Mouse (Mus musculus) limb, embryonic 15.5 days (tissue): Measurements from ENCODE around the gene Arhgap24. TPM values are rescaled to one million over a fixed set of nuclear protein-coding genes. Genes with fewer than 3 reads are reported as not detected.
A peak's percentile ranks its signal among the peaks of the same experiment; 100 is the strongest.

Experiments
- ATAC-seq: fragments of 200-750 bp; cut with Nextera tagmentation; 2 replicates; pipeline ENCODE4 v1.8.0; 2017; ENCODE audit warnings: low read depth, moderate TSS enrichment; ENCODE audit not compliant: insufficient number of reproducible peaks, low FRiP score, low TSS enrichment
- H3K27ac ChIP-seq: fragments of 300-500 bp; sonication (generic); 2 replicates; pipeline ENCODE4 v1.5.1; 2015; ENCODE audit warnings: moderate library complexity, mild to moderate bottlenecking, inconsistent platforms
- H3K27me3 ChIP-seq: fragments of 300-500 bp; sonication (generic); 2 replicates; pipeline ENCODE4 v1.6.1; 2015; ENCODE audit warnings: inconsistent platforms
- H3K36me3 ChIP-seq: fragments of 300-500 bp; sonication (generic); 2 replicates; pipeline ENCODE4 v1.6.1; 2015; ENCODE audit warnings: inconsistent platforms
- H3K4me1 ChIP-seq: fragments of 300-500 bp; sonication (generic); 2 replicates; pipeline ENCODE4 v1.6.1; 2015; ENCODE audit warnings: inconsistent platforms
- H3K4me2 ChIP-seq: fragments of 300-500 bp; sonication (generic); 2 replicates; pipeline ENCODE4 v1.6.1; 2015; ENCODE audit warnings: mild to moderate bottlenecking, inconsistent platforms
- H3K4me3 ChIP-seq: fragments of 300-500 bp; sonication (generic); 2 replicates; pipeline ENCODE4 v1.5.1; 2015; ENCODE audit warnings: mild to moderate bottlenecking, inconsistent platforms
- H3K9ac ChIP-seq: fragments of 300-500 bp; sonication (generic); 2 replicates; pipeline ENCODE4 v1.6.1; 2015; ENCODE audit warnings: inconsistent platforms
- H3K9me3 ChIP-seq: fragments of 300-500 bp; sonication (generic); 2 replicates; pipeline ENCODE4 v1.6.1; 2016; ENCODE audit warnings: inconsistent platforms
- WGBS: fragments of 180-500 bp; shearing (Covaris S2); methylation state at CpG from one replicate; pipeline ENCODE4 v1.1.7; 2015; 5-methylcytosine and 5-hydroxymethylcytosine counted together
- polyA plus RNA-seq: library from polyadenylated mRNA; unstranded; fragments of >200 nt; fragmentation: Nextera tagmentation; extraction: Ambion mirVana; gene quantifications from 2 replicates; pipeline ENCODE4 v1.2.1, GENCODE M21; 2015

Arhgap24 gene
- polyA plus RNA-seq, 1 experiment from 2014 or later: 34.0 TPM

- WGBS: 70% methylated on average over 6 of the region's 6 CpGs
- Histone ChIP-seq H3K9me3 (no peaks in the 10 kb centered on the region), H3K27ac (no peak overlapping the region), H3K4me1 (no peaks in the 10 kb centered on the region), H3K27me3 (no peaks in the 10 kb centered on the region), H3K9ac (no peak overlapping the region), H3K4me2 (no peak overlapping the region), H3K36me3 (no peaks in the 10 kb centered on the region), H3K4me3 (no peak overlapping the region)
- no peak for ATAC-seq
These were observed 275.8 kb downstream of the Arhgap24 start for GRCm38 (mm10) chr5:102757040-102757439.

GRCm38 (mm10) chr5:102765694-102766093 is 284.5 kb downstream of the Arhgap24 start:
- Histone ChIP-seq H3K4me2 (no peak overlapping the region), H3K4me1 (peaks cover 18% of the 10 kb centered on the region), H3K4me3 (no peak overlapping the region), H3K36me3 (no peaks in the 10 kb centered on the region), H3K27me3 (no peaks in the 10 kb centered on the region), H3K27ac (no peak overlapping the region), H3K9me3 (no peaks in the 10 kb centered on the region), H3K9ac (no peak overlapping the region)
- no peak for ATAC-seq
- WGBS: 64% methylated on average over 10 of the region's 10 CpGs

- Histone ChIP-seq H3K27me3 (no peaks in the 10 kb centered on the region), H3K4me2 (no peak overlapping the region), H3K4me3 (no peak overlapping the region), H3K9ac (no peak overlapping the region), H3K9me3 (no peaks in the 10 kb centered on the region), H3K27ac (no peak overlapping the region), H3K36me3 (no peaks in the 10 kb centered on the region), H3K4me1 (peaks cover 18% of the 10 kb centered on the region)
- no peak for ATAC-seq
- WGBS: 42% methylated on average over 6 of the region's 6 CpGs
These were observed 285.3 kb downstream of the Arhgap24 start for GRCm38 (mm10) chr5:102766311-102767057.

- Histone ChIP-seq H3K4me2 (no peak overlapping the region), H3K27ac (0 out of 2 replicates have a peak overlapping the region, but pooled peaks have one; percentile 19), H3K9me3 (no peaks in the 10 kb centered on the region), H3K9ac (no peak overlapping the region), H3K4me3 (no peak overlapping the region), H3K36me3 (no peaks in the 10 kb centered on the region), H3K4me1 (peaks cover 18% of the 10 kb centered on the region), H3K27me3 (no peaks in the 10 kb centered on the region)
- WGBS: 59% methylated on average over 4 of the region's 4 CpGs
- ATAC-seq: no peak
These were observed 285.9 kb downstream of the Arhgap24 start for GRCm38 (mm10) chr5:102767058-102767444.

- Histone ChIP-seq H3K9ac (no peak overlapping the region), H3K4me2 (no peak overlapping the region), H3K27ac (peak overlapping the region; percentile 19; the same call in 1 of the 2 replicates), H3K36me3 (no peaks in the 10 kb centered on the region), H3K27me3 (no peaks in the 10 kb centered on the region), H3K9me3 (no peaks in the 10 kb centered on the region), H3K4me1 (peaks cover 18% of the 10 kb centered on the region), H3K4me3 (no peak overlapping the region)
- WGBS: 26% methylated on average over 7 of the region's 7 CpGs
- ATAC-seq: no peak
These were observed 286.6 kb downstream of the Arhgap24 start for GRCm38 (mm10) chr5:102767822-102768221.

GRCm38 (mm10) chr5:102768385-102769080 is 287.3 kb downstream of the Arhgap24 start:
- Histone ChIP-seq H3K4me1 (peaks cover 18% of the 10 kb centered on the region), H3K27ac (peak overlapping the region; percentile 59), H3K9me3 (no peaks in the 10 kb centered on the region), H3K9ac (no peak overlapping the region), H3K4me2 (peak overlapping the region; percentile 29), H3K4me3 (no peak overlapping the region), H3K27me3 (no peaks in the 10 kb centered on the region), H3K36me3 (no peaks in the 10 kb centered on the region)
- WGBS: 29% methylated on average over 12 of the region's 12 CpGs
- 0 out of 2 replicates have a peak, but pooled peaks have one; percentile 24 for ATAC-seq

GRCm38 (mm10) chr5:102770611-102771010 is 289.4 kb downstream of the Arhgap24 start:
- Histone ChIP-seq H3K9ac (no peak overlapping the region), H3K27me3 (no peaks in the 10 kb centered on the region), H3K36me3 (no peaks in the 10 kb centered on the region), H3K4me2 (no peak overlapping the region), H3K4me3 (no peak overlapping the region), H3K9me3 (no peaks in the 10 kb centered on the region), H3K4me1 (peaks cover 20% of the 10 kb centered on the region), H3K27ac (no peak overlapping the region)
- 79% methylated on average over 7 of the region's 7 CpGs for WGBS
- no peak for ATAC-seq

- 55% methylated on average over 4 of the region's 4 CpGs for WGBS
- ATAC-seq: no peak
These were observed 293.3 kb downstream of the Arhgap24 start for GRCm38 (mm10) chr5:102774500-102774899.

GRCm38 (mm10) chr5:102777255-102777654 is 296.1 kb downstream of the Arhgap24 start:
- Histone ChIP-seq H3K9ac (no peak overlapping the region), H3K27me3 (no peaks in the 10 kb centered on the region), H3K4me2 (no peak overlapping the region), H3K4me1 (peaks cover 10% of the 10 kb centered on the region), H3K4me3 (no peak overlapping the region), H3K9me3 (no peaks in the 10 kb centered on the region), H3K36me3 (no peaks in the 10 kb centered on the region), H3K27ac (no peak overlapping the region)
- WGBS: 89% methylated on average over 9 of the region's 9 CpGs
- ATAC-seq: no peak

More at GRCm38 (mm10) chr5:102774500-102774899, 293.3 kb downstream of the Arhgap24 start:
- Histone ChIP-seq H3K9me3 (no peaks in the 10 kb centered on the region), H3K27ac (no peak overlapping the region), H3K4me1 (peaks cover 10% of the 10 kb centered on the region), H3K4me3 (no peak overlapping the region), H3K4me2 (no peak overlapping the region), H3K9ac (no peak overlapping the region), H3K36me3 (no peaks in the 10 kb centered on the region), H3K27me3 (no peaks in the 10 kb centered on the region)

- H3K4me2 ChIP-seq: 0 out of 2 replicates have a peak overlapping the region, but pooled peaks have one; percentile 0
- no peaks in the 10 kb centered on the region for H3K36me3 ChIP-seq
- no peak overlapping the region for H3K9ac ChIP-seq
- H3K27me3 ChIP-seq: no peaks in the 10 kb centered on the region
- no peak for ATAC-seq
- WGBS: 35% methylated on average over 9 of the region's 9 CpGs
- H3K9me3 ChIP-seq: no peaks in the 10 kb centered on the region
- H3K4me1 ChIP-seq: peaks cover 10% of the 10 kb centered on the region
- no peak overlapping the region for H3K4me3 ChIP-seq
- no peak overlapping the region for H3K27ac ChIP-seq
These were observed 296.7 kb downstream of the Arhgap24 start for GRCm38 (mm10) chr5:102777852-102778251.

- Histone ChIP-seq H3K4me1 (peaks cover 10% of the 10 kb centered on the region), H3K9ac (no peak overlapping the region), H3K9me3 (no peaks in the 10 kb centered on the region), H3K27ac (no peak overlapping the region), H3K27me3 (no peaks in the 10 kb centered on the region), H3K4me2 (no peak overlapping the region), H3K4me3 (no peak overlapping the region), H3K36me3 (no peaks in the 10 kb centered on the region)
- ATAC-seq: no peak
- WGBS: 54% methylated on average over 5 of the region's 5 CpGs
These were observed 297.1 kb downstream of the Arhgap24 start for GRCm38 (mm10) chr5:102778253-102778652.

GRCm38 (mm10) chr5:102783585-102783984 is 302.4 kb downstream of the Arhgap24 start:
- no peaks in the 10 kb centered on the region for H3K36me3 ChIP-seq
- ATAC-seq: peak; percentile 52; the same call in 1 of the 2 replicates
- no peaks in the 10 kb centered on the region for H3K9me3 ChIP-seq
- H3K27me3 ChIP-seq: no peaks in the 10 kb centered on the region
- H3K4me1 ChIP-seq: no peaks in the 10 kb centered on the region
- H3K4me3 ChIP-seq: no peak overlapping the region
- 57% methylated on average over 4 of the region's 4 CpGs for WGBS
- no peak overlapping the region for H3K27ac ChIP-seq
- no peak overlapping the region for H3K4me2 ChIP-seq
- no peak overlapping the region for H3K9ac ChIP-seq
